Mouse (Mus musculus) neural tube, embryonic 10.5 days (tissue): ENCODE data around the gene Myo19.

Experiments used
- DNase-seq: peaks from one replicate; pipeline ENCODE4 v3.0.0-alpha.2; 2017; ENCODE audit warnings: low spot score; ENCODE audit errors: extremely low spot score

Gene Myo19

GRCm38 (mm10) chr11:84944639-84945435 is 64.9 kb downstream of the Myo19 start:
- no peak for DNase-seq

GRCm38 (mm10) chr11:84945841-84946240 is 65.9 kb downstream of the Myo19 start:
- no peak for DNase-seq

- DNase-seq: no peak
Measured at GRCm38 (mm10) chr11:84947206-84947605, 67.3 kb downstream of the Myo19 start.

- no peak for DNase-seq
Measured at GRCm38 (mm10) chr11:84948114-84948513, 68.2 kb downstream of the Myo19 start.

- DNase-seq: no peak
Measured at GRCm38 (mm10) chr11:84948526-84948925, 68.6 kb downstream of the Myo19 start.

- DNase-seq: no peak
Measured at GRCm38 (mm10) chr11:84952611-84953010, 72.7 kb downstream of the Myo19 start.

- DNase-seq: no peak
Measured at GRCm38 (mm10) chr11:84956400-84956799, 76.5 kb downstream of the Myo19 start.

- DNase-seq: no peak
Measured at GRCm38 (mm10) chr11:84957171-84957570, 77.2 kb downstream of the Myo19 start.

- no peak for DNase-seq
Measured at GRCm38 (mm10) chr11:84957591-84958270, 77.8 kb downstream of the Myo19 start, which contains the start of gene Car4. TSS of gene Car4 (plus strand) at chr11:84957786.

GRCm38 (mm10) chr11:84958271-84958630 is 78.3 kb downstream of the Myo19 start:
- no peak for DNase-seq

GRCm38 (mm10) chr11:84959181-84959580 is 79.2 kb downstream of the Myo19 start:
- no peak for DNase-seq

GRCm38 (mm10) chr11:84959701-84960181 is 79.8 kb downstream of the Myo19 start:
- peak; percentile 51 for DNase-seq

- DNase-seq: no peak
Measured at GRCm38 (mm10) chr11:84960291-84960690, 80.3 kb downstream of the Myo19 start.

- no peak for DNase-seq
Measured at GRCm38 (mm10) chr11:84960780-84961179, 80.8 kb downstream of the Myo19 start.
